Mouse (Mus musculus) adrenal gland, adult (tissue): ENCODE measurements around the gene Fam32a.

ENCODE experiments used
- DNase-seq, 2 experiments: peaks; one replicate each; pipeline ENCODE4 v3.0.0; 2022 to 2023; ENCODE audit warnings: low spot score in 1 of 2; ENCODE audit not compliant: inconsistent age in 2 of 2

The Fam32a gene

GRCm38 (mm10) chr8:72239499-72240402 is 20.2 kb downstream of the Fam32a start, which contains the start of gene Ap1m1:
TSS of gene Ap1m1 (plus strand) at chr8:72240018.
- peak; percentile 98 to 99 for DNase-seq

- DNase-seq: no peak
Measured at GRCm38 (mm10) chr8:72240403-72240763, 20.9 kb downstream of the Fam32a start.

GRCm38 (mm10) chr8:72240951-72241350 is 21.4 kb downstream of the Fam32a start:
- peak in 1 of 2 experiments; percentile 50 for DNase-seq

GRCm38 (mm10) chr8:72242226-72242625 is 22.7 kb downstream of the Fam32a start:
- peak in 1 of 2 experiments; percentile 40 for DNase-seq

- no peak for DNase-seq
Measured at GRCm38 (mm10) chr8:72244610-72245009, 25.1 kb downstream of the Fam32a start.

GRCm38 (mm10) chr8:72257171-72257901 is 37.8 kb downstream of the Fam32a start:
- DNase-seq: peak in 1 of 2 experiments; percentile 71

GRCm38 (mm10) chr8:72257902-72258238 is 38.3 kb downstream of the Fam32a start:
- DNase-seq: no peak

- peak in 1 of 2 experiments; percentile 52 for DNase-seq
Measured at GRCm38 (mm10) chr8:72259862-72260261, 40.3 kb downstream of the Fam32a start.

GRCm38 (mm10) chr8:72260585-72260984 is 41.1 kb downstream of the Fam32a start:
- peak in 1 of 2 experiments; percentile 30 for DNase-seq

GRCm38 (mm10) chr8:72261019-72261418 is 41.5 kb downstream of the Fam32a start:
- peak; percentile 78 to 94 for DNase-seq

- no peak for DNase-seq
Measured at GRCm38 (mm10) chr8:72261431-72261830, 41.9 kb downstream of the Fam32a start.

- peak; percentile 63 to 85 for DNase-seq
Measured at GRCm38 (mm10) chr8:72261872-72262271, 42.3 kb downstream of the Fam32a start.

- DNase-seq: peak; percentile 89 to 95
Measured at GRCm38 (mm10) chr8:72262756-72263155, 43.2 kb downstream of the Fam32a start.

- peak; percentile 79 to 89 for DNase-seq
Measured at GRCm38 (mm10) chr8:72263451-72263850, 43.9 kb downstream of the Fam32a start.

- peak; percentile 62 to 72 for DNase-seq
Measured at GRCm38 (mm10) chr8:72265342-72265741, 45.8 kb downstream of the Fam32a start.

GRCm38 (mm10) chr8:72266671-72267070 is 47.1 kb downstream of the Fam32a start:
- peak in 1 of 2 experiments; percentile 73 for DNase-seq

GRCm38 (mm10) chr8:72267106-72267505 is 47.6 kb downstream of the Fam32a start:
- DNase-seq: no peak

GRCm38 (mm10) chr8:72268356-72268755 is 48.8 kb downstream of the Fam32a start:
- DNase-seq: peak; percentile 82 to 87

- no peak for DNase-seq
Measured at GRCm38 (mm10) chr8:72270606-72271005, 51.1 kb downstream of the Fam32a start.

GRCm38 (mm10) chr8:72271051-72271660 is 51.6 kb downstream of the Fam32a start:
- no peak for DNase-seq

GRCm38 (mm10) chr8:72271691-72272090 is 52.2 kb downstream of the Fam32a start:
- peak in 1 of 2 experiments; percentile 66 for DNase-seq
